In genomic region chr4:87448338-87448737, GRCm38 (mm10) we compare ENCODE assay signal across 10 mouse cellular contexts.
"Had no signal": no experiment of that assay in that cellular context is flagged by ENCODE, and none has a peak within 500 bp of the region (broad histone marks: within the 10 kb centered on the region; RNA-seq: fewer than 3 reads in every experiment).

No protein-coding gene starts in this region.

- DNase-seq: kidney, adult 11 months; kidney, adult 8-10 months; kidney, postnatal 10 days; kidney, postnatal 36 days; left cerebral cortex, postnatal 4 days; liver, embryonic 13.5 days; lung, adult 2 months; midbrain, embryonic 14.5 days; thymus, adult 18-20 months; thymus, postnatal 36 days had no signal
